Mouse (Mus musculus): Measurements from ENCODE around the gene Phf1. TPM values are rescaled to one million over a fixed set of nuclear protein-coding genes. Genes with fewer than 3 reads are reported as not detected.

The Phf1 gene
- polyA plus RNA-seq (2012; rRNA removed; ENCODE audit: low replicate concordance): 42.4 and 52.3 TPM in 2 replicates

DNA sequence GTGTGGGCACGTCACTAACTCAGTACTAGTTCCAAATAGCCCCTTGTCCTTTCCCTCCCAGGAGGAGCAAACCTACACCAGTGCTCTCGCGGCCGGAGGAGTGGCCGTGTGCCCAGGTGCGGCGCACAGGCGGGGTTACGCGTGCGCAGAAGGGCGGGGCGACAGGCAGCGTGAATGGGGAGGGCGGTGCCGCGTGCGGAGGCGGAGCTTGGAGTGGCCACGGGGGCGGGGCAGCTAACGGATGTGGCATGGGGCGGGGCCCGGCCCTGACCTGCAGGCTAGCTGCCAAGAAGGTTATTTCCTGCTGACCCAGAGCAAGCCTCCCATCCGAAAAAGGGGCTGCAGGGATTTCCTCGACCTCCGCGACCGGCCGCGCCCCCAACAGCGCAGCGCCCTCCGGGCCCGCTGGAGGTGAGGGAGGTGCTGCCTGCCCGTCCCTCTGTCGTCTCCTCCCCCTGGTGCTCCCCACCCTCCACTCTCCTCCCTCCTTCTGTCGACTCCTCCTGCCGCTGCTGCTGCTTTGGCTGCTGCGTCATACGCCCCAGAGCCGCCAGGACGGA lies at the start of gene Phf1:
Gene Phf1, plus strand, starts transcription at position 214 of the 560 bp plus-strand sequence.

DNA sequence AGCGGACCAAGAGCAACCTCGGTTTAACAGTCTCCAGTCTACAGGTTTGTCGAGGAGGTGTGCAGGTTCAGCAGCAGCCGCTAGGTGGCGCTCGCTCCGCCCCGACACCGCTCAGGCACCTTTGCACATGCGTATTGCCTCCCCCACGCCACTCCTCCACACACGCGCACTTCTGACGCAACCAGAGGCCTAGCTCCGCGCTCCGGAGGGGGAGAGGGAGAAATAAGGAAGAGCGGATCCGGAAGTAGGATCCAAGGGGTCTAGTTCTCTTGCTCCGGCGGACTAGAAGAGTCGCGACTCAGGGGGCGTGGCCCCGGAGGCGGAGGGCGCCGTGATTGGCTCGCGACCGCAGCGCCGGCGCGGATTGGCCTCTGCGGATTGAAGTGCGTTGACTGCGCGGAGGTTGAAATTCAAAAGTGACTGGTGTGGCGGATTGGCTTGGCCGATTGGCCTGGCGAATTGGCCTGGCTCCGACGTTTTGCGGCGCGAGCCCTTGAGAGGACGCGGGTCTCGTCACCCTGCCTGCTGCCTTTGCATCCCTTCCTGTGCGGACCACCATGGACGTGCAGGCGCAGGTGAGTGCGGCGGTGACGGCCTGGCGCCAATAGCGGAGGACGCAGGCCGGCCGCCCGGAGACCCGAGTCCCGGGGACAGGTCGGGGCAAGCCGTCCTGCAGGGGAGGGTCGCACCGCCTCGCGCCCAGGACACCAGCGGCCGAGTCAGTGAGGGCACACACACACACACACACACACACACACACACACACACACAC lies 16.0 kb upstream of the Phf1 start, which contains the start of gene Kifc5b:
Gene Kifc5b, plus strand, starts transcription at position 381 of the 772 bp plus-strand sequence.

DNA sequence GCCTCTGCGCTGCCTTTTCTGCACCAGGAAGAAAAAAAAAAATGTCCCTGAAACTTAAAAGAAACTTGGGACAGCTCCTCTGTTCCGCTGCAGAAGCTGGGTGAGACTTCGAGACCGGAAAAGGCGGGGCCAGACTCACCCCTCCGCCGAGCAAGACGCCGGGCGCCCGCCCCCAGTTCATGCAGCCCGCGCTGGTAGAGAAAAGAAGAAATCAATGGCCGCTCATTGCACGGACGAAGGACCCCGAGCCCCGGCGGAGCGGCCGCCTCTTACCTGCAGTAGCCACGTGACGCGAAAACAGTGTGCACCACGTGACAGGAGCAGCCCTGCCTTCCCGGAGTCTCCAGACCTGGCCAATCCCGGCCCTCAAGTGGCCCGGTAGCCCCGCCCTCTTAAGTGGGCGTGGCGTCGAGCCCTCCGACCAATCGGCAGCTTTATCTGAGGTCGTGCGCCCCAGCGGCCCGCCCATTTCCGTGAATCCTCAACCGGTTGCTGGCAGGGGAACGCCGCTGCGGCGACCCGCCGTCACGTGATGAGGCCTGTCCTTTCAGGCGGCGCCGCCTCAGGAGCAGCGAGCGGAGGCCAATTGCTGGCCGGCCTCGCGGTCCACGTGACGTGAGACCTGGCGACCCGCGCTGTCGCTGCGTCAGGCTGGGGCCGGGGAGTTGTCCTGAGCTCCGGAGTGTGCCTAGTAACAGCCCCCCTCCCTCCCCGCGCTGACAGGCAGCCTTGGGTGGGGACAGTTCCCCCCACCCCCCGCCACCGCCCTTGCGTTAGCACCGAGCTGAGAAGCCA lies 6.5 kb downstream of the Phf1 start, which contains the start of gene Cuta:
Gene Cuta, minus strand, starts transcription at position 392 of the 795 bp plus-strand sequence.

DNA sequence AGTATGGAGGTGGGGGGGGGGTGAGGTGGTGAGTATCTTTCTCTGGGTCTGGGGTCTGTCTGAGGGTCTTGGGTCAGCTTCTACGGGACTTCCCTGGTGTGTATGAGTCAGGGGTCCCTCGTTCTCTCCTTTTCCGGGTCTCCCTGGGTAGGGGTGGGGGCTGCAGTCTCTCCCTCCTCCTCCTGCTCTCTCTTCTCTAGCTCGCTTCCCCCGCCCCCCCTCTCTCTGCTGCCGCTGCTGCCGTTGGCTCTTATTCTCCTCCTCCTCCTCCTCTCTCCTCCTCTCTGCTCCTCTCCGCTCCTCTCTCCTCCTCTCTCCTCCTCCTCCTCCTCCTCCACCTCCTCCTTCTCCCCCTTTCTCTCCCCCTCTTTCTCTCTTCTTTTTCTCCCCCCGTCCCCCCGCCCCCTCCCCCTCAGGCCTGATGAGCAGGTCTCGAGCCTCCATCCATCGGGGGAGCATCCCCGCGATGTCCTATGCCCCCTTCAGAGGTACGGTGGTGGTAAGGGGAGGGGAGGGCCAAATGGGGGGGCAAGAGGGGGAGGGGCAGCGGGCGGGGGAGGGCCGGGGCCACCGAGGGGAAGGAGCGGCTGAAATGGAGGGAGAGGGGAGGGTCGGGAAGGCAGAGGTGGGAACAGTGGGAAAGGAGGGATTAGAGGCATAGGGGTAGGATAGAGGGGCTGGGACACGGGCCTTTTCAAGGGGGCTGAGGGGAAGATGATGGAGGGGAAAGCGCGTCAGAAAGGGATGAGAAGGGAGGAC lies 8.4 kb downstream of the Phf1 start, which contains the start of gene Syngap1:
Gene Syngap1, plus strand, starts transcription at position 223 of the 759 bp plus-strand sequence.

DNA sequence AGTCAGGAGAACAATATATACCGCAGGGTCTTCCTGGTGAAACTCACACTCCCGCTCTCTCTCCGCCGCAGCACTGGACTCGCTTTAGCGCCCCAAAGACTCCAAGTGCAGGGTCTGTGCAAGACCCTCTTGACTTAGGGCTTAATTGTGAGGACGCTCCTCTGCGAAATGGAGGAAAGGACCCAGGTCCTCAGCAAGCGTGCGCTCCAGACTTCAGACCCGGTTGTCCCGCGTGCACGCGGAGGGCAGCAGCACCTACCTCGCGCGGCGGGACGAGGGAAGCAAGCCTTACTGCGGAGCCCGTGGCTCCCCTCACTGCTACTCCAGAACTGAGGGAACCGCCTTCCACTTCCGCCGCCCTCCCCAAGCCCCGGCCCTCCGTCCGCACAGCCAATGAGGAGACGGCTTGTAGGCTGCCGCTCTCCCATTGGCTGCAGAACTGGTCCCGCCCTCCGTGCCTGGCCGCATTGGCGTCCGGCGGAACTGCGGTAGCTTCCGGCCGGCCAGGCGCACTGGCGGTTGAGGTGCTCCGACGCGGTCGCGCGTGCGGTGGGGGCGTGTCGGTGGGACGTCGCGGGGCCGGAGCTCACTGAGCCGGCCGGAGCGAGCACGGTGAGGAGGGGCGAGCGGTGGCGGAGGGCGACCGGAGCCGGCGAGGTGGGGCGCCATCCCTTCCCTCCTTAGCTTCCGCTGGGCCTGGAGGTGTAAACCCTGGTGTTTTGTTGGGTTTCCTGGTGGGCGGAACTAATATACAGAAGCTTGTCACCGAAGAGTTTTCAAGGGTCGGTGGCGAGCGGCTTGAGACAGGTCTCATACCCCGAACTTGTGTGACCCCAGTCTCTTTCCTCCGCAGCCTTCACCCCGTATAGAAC lies 40.1 kb downstream of the Phf1 start, which contains the start of gene Zbtb9:
Gene Zbtb9, plus strand, starts transcription at position 465 of the 872 bp plus-strand sequence.

Other genes with a start within 250 kb of the Phf1 start
- gene Crebrf, start 217.4 kb upstream of the Phf1 start, polyA plus RNA-seq (2012; rRNA removed; ENCODE audit: low replicate concordance): 6.0 and 10.3 TPM in 2 replicates
- 26.2 and 30.5 TPM in 2 replicates for gene Bnip1, start 152.0 kb upstream of the Phf1 start, polyA plus RNA-seq (2012; rRNA removed; ENCODE audit: low replicate concordance)
- not detected in 2 replicates for gene Nkx2-5, start 88.0 kb upstream of the Phf1 start, polyA plus RNA-seq (2012; rRNA removed; ENCODE audit: low replicate concordance)
- gene Kifc5b, start 16.0 kb upstream of the Phf1 start, polyA plus RNA-seq (2012; rRNA removed; ENCODE audit: low replicate concordance): 1.3 and 4.2 TPM in 2 replicates
- gene Cuta, start 6.5 kb downstream of the Phf1 start, polyA plus RNA-seq (2012; rRNA removed; ENCODE audit: low replicate concordance): 151 and 158 TPM in 2 replicates
- 14.9 and 87.0 TPM in 2 replicates for gene Syngap1, start 8.2 kb downstream of the Phf1 start, polyA plus RNA-seq (2012; rRNA removed; ENCODE audit: low replicate concordance)
- 7.9 and 18.0 TPM in 2 replicates for gene Zbtb9, start 40.1 kb downstream of the Phf1 start, polyA plus RNA-seq (2012; rRNA removed; ENCODE audit: low replicate concordance)
- gene Bak1, start 96.0 kb downstream of the Phf1 start, polyA plus RNA-seq (2012; rRNA removed; ENCODE audit: low replicate concordance): 67.5 and 94.3 TPM in 2 replicates
- 6.0 and 9.9 TPM in 2 replicates for gene Itpr3, start 124.3 kb downstream of the Phf1 start, polyA plus RNA-seq (2012; rRNA removed; ENCODE audit: low replicate concordance)
- gene Uqcc2, start 200.9 kb downstream of the Phf1 start, polyA plus RNA-seq (2012; rRNA removed; ENCODE audit: low replicate concordance): 226 and 241 TPM in 2 replicates
- gene Ip6k3, start 234.7 kb downstream of the Phf1 start, polyA plus RNA-seq (2012; rRNA removed; ENCODE audit: low replicate concordance): 0.24 and 0.27 TPM in 2 replicates